Mouse (Mus musculus): ENCODE measurements around the gene Fhl1. TPM values are rescaled to one million over a fixed set of nuclear protein-coding genes. Genes with fewer than 3 reads are reported as not detected.

The Fhl1 gene
- 100 to 1,000 TPM in 1 of 2 experiments, 10 to 100 TPM in 1; 56.5 to 130 TPM for total RNA-seq (2021)
- long read RNA-seq, experiment 1, transcript Fhl1-204 (6 exons, 2,283 nt), result major isoform, 13 of 32 reads
- long read RNA-seq, experiment 1, partial matches to known transcripts, result 2 of 32 reads
- long read RNA-seq, experiment 1, other reads (novel, unspliced or antisense), result 11 of 32 reads
- long read RNA-seq, experiment 2, transcript Fhl1-201 (7 exons, 2,356 nt), result major isoform, 5 of 19 reads
- long read RNA-seq, experiment 2, partial matches to known transcripts, result 1 of 19 reads
- long read RNA-seq, experiment 2, other reads (novel, unspliced or antisense), result 11 of 19 reads

DNA sequence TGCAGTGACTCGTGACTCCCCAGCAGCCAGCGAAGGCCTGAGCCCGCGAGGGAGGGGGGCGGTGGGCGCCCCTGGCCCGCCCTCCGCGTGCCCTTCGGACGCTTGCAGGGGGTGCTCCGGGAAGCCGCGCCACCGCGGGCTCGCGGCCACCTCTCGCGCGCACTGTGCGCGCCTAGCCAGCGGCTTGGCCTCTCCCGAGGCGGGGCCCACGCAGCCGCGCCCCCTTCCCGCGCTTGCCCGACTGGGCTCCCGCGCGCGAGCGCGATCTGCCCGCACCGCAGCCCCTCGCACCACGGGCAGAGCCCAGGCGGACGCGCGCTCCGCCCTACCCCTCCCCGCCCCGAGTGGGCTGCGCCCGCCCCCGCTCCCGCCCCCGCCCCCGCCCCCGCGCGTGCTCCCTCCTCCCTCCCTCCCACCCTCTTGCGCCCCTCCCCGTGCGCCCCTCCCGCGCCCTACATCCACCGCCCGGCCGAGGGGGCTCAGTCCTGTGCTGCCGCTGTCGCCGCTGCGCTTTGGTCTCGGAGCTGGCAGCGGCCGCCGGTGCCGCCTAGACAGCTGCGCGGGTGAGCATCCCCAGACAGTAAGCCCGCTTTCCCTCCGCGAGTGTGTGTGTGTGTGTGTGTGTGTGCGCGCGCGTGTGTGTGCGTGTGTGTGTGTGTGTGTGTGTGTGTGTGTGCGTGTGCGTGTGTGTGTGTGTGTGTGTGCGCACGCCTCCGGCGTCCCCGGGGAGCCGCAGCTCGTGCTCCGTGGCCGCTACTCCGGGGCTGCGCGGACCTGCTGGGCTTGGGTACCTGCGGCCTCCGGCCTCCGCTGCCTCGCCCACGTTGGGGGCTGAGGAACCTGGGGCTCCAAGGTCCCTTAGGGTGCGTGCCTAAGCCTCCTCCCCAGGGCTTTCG lies at the start of gene Fhl1:
TSS of gene Fhl1 (plus strand) at position 482 of the 896 bp plus-strand sequence.
- DNase-seq (ENCODE audit: low spot score in 2 of 2), result peak; percentile 5 to 6

DNA sequence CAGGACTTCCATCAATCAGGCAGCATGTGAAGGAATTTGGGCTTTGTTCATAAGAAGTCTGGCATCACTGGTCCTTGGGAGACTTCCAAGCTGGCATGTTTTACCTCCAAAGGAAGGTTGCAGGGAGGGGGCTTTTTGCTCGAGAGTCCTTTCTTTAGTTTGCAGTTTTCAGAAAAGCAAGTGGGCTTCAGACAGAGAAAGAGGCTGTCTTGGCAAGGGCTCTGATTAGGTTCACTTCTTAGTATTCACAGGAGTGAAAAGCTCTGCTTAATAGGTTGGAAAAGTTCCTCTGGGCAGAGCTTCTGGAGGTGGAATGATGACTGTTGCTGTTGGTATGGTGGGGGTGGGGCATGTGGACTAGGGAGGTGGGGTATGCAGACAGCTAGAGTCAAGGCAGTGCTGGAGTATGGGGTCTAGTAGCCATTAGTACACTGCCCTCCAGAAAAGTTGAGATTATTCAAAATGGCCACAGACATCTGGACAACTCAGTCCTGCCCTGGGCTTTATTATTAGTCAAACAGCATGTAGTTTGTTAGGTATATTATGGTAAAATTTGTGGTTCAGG lies 49.3 kb upstream of the Fhl1 start:
- no peak for DNase-seq (ENCODE audit: low spot score in 2 of 2)

DNA sequence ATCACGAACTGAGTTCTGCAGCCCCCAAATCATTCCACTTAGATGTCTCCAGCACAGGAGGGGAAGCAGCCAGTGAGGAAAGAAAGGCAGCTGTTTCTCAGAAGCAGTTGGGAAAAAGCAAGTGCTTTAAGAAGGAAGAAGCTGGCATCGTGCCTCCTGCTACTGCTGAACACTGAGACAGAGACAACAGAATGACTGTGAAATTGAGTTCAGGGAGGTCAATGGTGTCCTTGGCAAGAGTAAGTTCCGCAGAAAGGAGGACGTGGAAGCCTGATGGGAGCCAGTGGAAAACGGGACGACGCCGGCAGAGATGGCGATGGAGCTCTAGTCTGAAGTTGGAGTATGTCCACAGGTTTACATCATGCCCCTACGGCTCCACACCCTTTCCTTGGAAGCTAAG lies 48.1 kb upstream of the Fhl1 start:
- DNase-seq (ENCODE audit: low spot score in 2 of 2), result no peak

DNA sequence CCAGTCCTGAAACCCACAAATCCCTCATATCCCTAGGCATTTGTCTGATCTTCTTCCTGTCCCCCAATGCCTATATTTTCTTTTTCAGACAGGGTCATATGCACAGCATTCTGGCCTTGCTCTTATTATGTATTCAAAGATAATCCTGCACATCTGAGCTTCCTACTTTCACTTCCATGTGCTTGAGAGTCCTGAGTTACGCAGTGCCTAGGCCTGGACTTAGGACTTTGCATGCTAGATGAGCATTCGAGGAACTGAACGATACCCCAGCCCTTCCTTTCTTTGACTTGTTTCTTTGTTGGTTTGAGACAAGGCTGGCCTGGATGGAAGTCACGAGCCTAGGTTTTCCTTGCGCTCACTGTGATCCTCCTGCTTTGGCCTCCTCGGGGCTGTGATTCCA lies 39.0 kb upstream of the Fhl1 start:
- no peak for DNase-seq (ENCODE audit: low spot score in 2 of 2)

DNA sequence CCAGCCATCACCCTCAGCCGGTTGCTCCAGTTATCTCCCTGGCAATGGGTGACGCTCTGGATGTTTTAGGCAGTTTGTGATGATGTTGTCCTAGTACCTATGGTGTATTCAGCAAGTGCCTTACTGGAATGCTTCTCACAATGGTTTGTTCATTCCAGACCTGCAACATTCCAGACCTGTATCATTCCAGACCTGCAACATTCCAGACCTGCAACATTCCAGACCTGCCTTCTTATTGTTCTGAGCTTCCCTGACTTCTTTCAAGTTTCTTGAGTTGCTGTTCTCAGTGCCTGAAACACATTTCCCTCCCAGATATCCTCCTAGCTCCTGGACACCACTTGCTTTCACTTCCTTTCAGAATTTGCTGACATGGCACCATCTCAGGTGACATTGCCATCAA lies 37.0 kb upstream of the Fhl1 start:
- DNase-seq (ENCODE audit: low spot score in 2 of 2), result no peak

DNA sequence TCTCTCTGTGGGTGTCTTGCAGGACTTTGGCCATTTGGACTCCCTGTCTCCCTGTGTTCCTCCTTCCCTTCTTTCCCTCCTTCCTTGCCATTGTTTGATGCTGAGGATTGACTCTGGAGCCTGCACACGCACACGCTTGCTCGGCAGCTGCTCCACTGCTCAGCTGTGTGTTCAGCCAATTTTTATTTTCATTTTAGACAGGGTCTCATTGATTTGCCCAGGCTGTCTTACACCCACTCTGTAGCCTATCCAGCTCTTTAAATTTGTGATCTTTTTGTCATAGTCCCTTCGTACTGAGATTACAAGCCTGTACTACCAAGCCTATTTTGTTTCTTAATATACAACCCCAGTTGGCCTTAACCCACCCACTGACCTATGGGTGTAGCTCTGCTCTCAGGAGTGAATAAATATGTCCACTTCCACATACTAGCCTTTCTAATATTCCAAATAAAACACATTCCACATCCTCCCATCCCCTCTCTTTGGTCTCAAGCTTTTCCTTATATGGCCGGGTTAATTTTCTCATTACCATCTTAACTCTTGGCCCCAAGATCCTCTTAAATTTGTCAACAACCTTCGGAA lies 34.3 kb upstream of the Fhl1 start:
- DNase-seq (ENCODE audit: low spot score in 2 of 2), result no peak

DNA sequence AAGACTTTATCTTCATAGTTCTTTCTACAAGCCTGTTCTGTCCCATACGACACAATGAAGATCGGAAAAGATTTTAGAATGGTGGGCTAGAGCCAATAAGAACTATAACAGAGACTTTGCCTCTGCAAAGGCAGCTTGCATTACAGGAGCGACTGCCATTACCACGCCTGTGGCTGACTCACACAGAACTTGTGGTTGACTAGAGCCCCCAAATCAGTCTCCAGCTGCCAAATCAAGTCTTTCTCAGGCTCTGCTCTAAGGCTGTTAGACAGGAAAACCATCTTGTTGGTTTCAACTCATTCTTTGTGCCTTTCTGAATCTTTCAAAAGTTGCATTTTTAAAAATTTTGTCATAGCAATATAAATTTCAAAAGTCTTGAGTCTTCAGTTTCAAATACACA lies 33.7 kb upstream of the Fhl1 start:
- DNase-seq (ENCODE audit: low spot score in 2 of 2), result no peak

DNA sequence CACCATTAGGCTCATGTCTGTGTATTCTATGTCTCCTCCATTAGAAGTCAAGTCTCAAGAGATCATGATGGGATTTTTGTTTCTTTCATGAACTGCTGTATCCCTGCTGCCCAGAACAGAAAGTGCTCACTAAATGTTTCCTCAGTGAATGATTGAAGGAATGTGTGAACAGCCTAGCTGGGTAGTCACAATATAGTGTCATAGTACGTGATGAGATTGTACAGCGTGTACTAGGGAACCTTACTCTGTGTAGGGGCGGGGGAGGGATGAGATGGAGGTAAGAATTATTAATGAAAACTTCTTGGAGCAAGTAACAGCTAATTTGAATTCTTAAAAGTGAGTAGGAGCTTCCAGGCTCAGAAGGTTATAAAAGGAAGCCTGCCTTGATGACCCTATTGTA lies 30.3 kb upstream of the Fhl1 start:
- no peak for DNase-seq (ENCODE audit: low spot score in 2 of 2)

DNA sequence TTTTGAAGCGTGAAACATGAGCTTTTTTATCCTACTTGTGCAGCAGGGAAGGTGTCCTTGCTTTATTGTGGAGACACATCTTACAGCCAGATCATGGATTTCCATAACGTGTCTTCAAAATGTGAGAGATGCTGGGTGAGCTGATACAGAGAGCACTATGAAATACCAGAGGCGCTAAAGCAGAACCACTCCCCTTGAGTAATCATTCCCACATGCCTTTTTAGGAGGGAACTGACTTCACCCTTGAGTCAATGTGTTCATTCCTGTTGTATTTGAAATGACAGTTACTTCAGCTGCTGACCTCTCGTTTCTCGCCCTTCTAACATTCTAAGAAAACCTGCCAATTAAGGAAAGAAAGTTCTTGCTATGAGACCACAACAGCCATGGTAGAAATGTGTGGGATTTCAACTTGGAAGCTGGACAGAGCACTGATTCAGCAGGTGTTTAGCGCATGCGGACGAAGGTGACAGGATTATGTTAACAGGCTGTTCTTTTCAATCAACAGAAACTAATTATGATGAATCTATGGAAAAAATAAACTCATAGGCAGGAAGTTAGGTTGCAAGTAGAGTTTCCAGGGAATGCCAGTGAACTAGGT lies 27.5 kb upstream of the Fhl1 start:
- no peak for DNase-seq (ENCODE audit: low spot score in 2 of 2)

DNA sequence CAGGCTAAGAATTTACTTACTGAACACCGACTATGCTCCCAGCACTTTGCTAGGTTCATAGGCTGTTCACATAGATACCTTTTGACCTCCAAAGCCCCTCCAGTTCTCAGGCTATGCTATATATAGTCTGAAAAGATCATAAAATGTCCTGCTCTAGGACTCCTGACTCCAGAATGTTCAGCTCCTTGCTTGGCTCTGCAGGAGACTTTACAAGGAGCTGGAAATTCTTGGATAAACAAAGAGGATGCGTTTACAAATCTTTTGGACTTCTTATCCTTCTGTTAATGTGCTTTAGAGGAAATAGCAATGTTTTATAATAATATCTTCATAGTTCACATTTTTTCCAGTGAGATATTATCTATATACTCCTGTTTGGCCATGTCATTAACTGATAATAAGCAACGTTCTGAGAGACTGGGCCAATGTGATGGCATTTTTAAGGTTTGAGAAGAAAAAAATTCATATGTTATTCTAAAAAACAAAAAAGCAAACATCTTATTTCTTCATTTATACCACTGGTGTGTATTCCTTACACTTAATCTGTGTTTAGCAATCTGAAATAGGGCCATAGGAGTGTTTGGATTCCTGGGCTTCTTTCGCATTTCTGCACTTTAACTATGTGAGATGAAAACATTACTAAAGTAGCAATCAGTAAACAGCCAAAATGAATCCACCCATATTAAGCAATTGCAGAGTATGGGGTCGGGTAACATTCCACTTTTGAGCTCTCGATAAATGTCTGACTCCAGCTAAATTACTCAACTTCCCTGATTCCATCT lies 22.8 kb upstream of the Fhl1 start:
- no peak for DNase-seq (ENCODE audit: low spot score in 2 of 2)

DNA sequence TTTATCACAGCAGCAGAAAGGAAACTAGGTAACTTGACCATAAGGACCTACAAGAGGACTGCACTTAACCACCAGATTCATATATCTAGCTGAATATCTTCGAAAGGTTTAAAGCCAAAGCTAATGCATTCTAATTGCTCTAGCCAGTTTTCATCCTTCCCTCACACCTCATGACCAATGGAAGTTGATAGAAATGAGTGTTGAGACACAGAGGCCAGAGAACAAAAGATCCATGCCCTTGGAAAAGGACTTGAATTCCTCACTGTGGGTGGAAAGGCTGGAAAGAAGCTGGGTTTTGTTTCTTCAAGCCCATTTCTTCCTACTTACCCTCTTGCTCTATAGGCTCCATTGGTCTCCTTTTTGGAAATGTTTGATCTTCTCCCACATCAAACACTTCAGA lies 21.1 kb upstream of the Fhl1 start:
- no peak for DNase-seq (ENCODE audit: low spot score in 2 of 2)

DNA sequence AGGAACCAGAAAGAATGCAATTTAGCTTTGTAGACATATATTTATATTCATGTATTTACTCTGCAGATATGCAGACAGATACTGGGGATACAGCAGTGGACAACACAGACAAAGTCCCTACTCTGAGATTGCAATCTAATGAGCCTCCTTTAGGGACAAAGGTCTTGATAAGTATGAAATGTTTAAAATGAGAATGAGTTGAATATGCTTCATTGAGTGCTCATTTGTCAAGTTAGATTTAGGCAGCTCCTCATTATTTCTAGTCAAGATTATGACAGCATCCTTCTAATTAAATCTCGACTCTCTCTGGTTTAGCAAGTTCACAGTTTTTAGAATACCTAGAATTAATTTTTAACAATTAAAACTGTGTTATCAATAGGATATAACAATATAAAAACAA lies 18.9 kb upstream of the Fhl1 start:
- no peak for DNase-seq (ENCODE audit: low spot score in 2 of 2)

DNA sequence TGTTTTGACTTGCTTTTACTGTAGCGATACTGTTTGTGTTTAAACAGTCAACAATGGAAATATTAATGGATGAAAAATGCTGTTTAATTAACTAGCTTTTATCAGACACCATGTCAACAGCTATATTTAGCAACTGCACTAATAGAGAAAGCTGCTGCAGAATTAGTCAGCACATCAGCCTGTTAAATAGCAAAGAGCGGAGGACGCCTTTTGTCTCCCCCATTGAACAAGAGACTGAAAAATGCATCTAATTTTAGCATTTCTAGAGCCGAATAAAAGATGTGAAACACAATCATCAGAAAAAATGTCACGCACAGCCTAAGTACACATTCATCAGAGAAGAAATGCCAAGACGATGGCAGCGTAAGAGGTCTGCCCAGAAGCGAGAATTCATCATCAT lies 9.0 kb upstream of the Fhl1 start:
- DNase-seq (ENCODE audit: low spot score in 2 of 2), result no peak

DNA sequence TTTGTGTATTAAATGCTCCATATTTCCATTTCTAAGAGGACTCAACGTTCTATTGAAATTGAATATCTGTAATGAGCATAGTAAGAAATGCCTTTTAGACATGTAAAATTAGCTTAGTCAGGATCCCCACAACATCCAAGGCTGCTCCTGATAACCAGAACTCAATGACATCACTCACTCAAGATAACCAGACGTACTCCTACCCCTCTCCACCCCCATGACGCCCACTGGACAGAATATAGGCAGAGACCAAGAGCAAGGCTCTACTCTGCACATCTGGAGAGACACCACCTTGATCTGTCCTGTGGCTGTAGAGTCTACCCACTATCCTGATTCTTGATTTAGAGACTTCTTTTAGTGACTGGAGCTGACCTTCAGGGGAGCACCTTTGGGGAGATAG lies 3.1 kb upstream of the Fhl1 start:
- DNase-seq (ENCODE audit: low spot score in 2 of 2), result no peak

DNA sequence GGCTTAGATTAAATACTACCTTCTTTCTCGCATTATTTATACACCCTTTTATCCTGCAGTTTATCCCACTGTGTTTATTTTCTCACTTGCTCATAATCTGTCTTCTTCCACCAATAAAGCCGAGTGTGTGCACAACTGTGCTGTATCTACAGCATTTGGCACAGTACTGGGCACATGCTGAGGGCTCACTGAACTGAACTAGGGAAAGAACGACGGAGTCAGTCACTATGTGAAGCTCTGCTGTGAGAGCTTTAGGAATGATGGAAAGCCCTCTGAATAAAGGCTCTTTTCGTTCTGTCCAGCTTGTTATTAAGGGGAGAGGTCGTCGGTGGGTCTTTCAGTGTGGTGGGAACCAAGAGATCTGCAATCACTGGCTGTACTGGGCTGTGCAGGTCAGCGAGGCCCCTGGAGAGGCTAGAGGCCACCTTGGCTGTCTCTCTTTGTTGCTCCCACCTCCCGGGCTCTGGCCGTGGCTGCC lies 720 bp upstream of the Fhl1 start:
- DNase-seq (ENCODE audit: low spot score in 2 of 2), result no peak

DNA sequence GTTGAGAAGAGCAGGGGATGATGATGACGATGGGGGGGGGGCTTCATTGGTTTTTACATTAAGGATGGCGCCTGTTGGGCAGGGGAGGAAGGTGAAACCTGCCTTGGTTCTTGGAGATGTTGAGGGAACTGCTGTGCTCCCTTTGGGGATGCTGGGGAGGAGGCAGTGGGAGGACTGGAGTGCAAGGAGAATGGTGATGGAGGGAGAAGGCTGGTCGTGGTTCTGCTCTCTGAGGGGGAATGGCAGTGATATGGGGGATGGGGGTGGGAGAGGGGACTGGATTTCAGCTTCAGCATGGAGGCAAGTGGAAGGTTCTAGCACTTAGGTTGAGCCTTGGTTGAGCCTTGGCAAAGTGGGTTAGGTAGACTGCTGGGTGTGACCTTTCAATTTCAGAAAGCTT lies 814 bp downstream of the Fhl1 start:
- no peak for DNase-seq (ENCODE audit: low spot score in 2 of 2)

DNA sequence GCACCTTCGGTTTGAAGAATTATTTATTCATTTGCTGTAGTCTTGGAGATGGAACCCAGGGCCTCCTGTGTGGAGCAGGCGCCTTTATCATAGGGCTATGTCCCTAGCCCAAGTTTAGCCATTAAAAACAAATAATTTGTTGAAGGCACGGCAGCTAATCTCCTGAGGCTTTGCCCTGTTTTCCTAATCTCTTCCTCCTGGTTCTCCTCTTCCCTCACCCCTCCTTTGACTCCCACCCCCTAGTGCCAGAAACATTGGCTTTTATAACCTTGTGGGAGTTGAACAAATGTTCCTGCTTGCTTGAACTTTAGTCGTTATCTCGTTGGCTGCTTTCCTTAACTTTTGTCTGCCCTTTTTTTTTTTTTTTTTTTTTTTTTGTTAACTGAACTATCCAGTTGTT lies 2.8 kb downstream of the Fhl1 start:
- no peak for DNase-seq (ENCODE audit: low spot score in 2 of 2)

DNA sequence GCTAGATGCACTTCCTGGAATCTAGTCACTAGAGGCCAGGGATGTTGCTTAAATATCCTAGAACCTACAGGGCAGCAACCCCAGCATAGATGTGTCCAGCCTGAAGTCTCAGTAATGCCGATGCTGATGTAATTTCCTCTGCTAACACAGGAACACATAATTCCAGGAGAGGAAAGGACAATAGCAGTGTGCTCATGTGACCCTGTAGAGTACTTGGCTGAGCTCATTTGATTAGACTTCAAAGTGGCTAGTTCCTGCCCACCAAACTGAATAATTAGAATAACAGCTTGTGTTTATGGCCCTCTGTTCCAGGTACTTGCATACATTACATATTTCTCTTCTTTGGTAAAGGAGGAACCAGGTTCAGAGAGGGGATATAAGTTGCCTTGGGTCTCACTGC lies 4.6 kb downstream of the Fhl1 start:
- no peak for DNase-seq (ENCODE audit: low spot score in 2 of 2)

DNA sequence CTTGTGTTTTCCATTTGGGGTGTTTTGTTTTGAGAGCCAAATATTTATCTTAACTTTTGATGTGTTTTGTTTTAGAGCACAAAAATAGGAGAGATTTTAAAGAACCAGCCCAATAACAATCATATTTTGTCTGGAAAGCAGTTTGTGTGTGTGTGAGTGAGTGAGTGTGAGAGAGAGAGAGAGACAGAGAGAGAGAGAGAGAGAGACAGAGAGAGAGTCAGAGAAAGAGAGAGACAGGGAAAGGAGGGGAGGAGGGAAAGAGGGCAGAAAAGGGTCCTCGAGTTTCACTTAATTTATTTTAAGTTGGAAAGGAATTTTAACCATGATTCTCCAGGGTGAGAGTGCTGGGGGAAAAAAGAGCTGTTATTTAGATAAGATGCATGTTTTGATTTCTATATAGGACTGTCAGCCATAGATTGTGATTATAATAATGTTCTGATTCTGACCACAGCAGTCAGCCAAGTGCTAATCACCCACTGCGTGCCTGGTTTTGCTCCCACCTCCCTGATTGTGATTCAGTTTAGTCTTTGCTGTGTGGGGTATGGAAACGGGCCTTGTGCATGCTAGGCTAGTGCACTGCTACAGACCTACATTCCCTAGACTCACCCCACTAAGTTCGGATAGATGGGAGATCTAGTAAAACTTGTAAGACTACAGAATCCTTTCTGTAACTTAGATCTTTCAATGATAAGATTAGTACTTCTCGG lies 6.4 kb downstream of the Fhl1 start:
- no peak for DNase-seq (ENCODE audit: low spot score in 2 of 2)

DNA sequence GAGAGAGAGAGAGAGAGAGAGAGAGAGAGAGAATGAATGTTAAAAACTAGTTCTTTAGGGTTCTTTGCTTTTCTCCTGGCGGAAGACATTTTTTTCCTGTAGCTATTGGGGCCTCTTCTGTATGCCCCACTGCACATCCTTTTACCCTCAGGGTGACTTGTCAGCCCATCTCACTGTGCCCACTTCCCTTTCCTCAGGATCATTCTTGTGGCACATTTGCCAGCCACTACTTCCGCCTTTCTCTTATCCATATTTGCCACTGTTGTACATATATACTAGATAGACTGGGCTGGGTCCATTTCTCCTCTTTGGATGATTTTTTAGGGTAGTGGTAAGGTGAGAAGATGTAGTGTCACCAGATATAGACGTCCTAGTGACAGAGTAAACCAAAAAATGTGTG lies 9.8 kb downstream of the Fhl1 start:
- no peak for DNase-seq (ENCODE audit: low spot score in 2 of 2)
